Mouse (Mus musculus): ENCODE measurements around the gene Elovl3. TPM values are rescaled to one million over a fixed set of nuclear protein-coding genes. Genes with fewer than 3 reads are reported as not detected.
A peak's percentile ranks its signal among the peaks of the same experiment; 100 is the strongest.
"Not testable (repeated sequence)": the region's sequence is repeated elsewhere in the genome, so short reads cannot be mapped to it uniquely, and the experiment has no call there.

Elovl3 gene
- total RNA-seq, 1 experiment from 2014 or later: not detected

- ATAC-seq (replicated peaks; ENCODE audit: insufficient number of reproducible peaks, low FRiP score, low TSS enrichment, poor library complexity, severe bottlenecking): no peak
These were observed 414 bp upstream of the Elovl3 start for GRCm38 (mm10) chr19:46131283-46131682.

- ATAC-seq (replicated peaks; ENCODE audit: insufficient number of reproducible peaks, low FRiP score, low TSS enrichment, poor library complexity, severe bottlenecking): no peak
These were observed 880 bp downstream of the Elovl3 start for GRCm38 (mm10) chr19:46132577-46132976.

GRCm38 (mm10) chr19:46135297-46135696 lies 3.6 kb downstream of the Elovl3 start:
- ATAC-seq (replicated peaks; ENCODE audit: insufficient number of reproducible peaks, low FRiP score, low TSS enrichment, poor library complexity, severe bottlenecking): peak; percentile 77

DNA sequence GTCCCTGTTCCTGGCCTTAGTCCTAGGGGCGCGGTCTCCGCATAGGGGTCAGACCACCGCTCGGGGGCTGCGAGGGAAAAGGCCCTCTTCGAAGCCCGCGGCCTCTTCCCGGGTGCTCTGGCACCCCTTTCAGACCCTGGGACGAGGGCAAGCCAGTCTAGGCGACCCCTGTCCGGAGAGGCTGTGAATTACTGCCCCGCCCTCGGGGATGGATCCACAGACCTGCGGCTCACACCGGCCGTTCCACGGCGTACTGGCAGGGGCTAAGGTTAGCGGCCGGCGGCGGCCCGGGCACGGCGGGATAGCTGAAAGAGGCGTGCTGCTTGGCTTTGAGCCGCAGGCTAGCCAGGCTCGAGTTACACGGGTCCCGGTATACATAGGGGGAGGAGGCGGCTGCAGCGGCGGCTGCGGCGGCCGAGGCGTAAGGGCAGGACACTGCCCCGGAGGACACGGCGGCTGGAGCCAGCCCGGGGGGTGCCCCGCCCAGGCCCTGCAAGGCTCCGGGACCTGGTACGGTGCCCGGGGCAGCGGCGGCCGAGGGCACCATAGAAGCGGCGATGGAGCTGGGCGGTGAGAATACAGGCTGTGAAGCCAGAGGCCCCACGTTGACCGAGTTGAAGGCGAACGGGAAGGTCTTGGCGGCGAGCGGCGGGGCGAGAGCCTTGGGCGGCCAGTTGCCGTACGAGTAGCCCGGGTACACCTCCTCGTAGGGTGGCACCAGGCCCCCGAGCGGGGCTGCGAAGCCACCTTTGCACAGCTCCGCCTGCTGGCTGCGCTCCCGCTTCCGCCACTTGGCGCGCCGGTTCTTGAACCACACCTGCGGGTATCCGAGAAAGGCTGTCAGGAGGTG lies 4.3 kb downstream of the Elovl3 start:
- no peak for ATAC-seq (replicated peaks; ENCODE audit: insufficient number of reproducible peaks, low FRiP score, low TSS enrichment, poor library complexity, severe bottlenecking)

DNA sequence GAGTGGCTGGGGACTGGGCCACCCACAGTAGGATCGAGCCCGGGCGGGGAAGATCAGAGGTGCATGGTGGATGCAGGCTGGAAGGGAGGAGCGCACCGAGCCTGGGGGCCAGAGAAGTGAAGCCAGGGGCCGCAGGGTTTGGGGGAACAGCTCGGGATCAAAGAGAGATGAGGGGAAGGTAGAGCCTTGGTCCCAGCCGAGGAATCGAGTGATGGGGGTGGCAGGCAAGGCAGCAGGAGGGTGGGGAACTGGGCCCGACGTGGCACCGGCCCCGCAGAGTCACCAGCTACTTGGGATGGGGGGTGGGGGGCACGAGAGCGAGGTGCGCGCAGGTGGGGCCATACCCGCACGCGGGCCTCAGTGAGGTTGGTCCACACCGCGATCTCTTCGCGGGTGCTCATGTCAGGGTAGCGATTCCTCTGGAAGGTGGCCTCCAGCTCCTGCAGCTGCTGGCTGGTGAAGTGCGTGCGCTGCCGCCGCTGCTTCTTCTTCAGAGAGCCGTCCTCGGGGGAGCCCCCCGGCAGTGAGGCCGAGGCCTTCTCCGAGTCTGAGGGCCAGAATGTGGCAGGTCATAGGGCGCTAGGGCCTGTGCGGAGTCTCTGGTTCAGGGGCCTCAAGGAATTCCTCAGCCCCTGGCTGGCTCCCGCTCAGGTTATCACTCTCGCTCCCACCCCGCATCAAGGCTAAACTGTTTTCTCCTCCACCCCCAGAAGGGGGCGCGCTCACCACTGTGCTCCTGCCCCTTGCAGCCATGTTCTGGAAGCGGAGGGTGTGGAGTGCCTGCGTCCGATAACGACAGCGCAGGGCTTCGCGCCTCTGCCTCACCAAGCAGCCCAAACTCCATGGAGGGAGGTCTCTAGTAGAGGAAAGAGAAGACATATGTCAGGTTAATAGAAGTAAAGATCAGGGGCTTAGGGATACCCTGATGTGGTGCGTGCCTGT lies 5.2 kb downstream of the Elovl3 start:
- ATAC-seq (replicated peaks; ENCODE audit: insufficient number of reproducible peaks, low FRiP score, low TSS enrichment, poor library complexity, severe bottlenecking): peak; percentile 66

GRCm38 (mm10) chr19:46140324-46140723 lies 8.6 kb downstream of the Elovl3 start:
- no peak for ATAC-seq (replicated peaks; ENCODE audit: insufficient number of reproducible peaks, low FRiP score, low TSS enrichment, poor library complexity, severe bottlenecking)

GRCm38 (mm10) chr19:46141091-46141490 lies 9.4 kb downstream of the Elovl3 start:
- no peak for ATAC-seq (replicated peaks; ENCODE audit: insufficient number of reproducible peaks, low FRiP score, low TSS enrichment, poor library complexity, severe bottlenecking)

- no peak for ATAC-seq (replicated peaks; ENCODE audit: insufficient number of reproducible peaks, low FRiP score, low TSS enrichment, poor library complexity, severe bottlenecking)
These were observed 16.0 kb downstream of the Elovl3 start, which contains the start of gene Pitx3 for GRCm38 (mm10) chr19:46147511-46148371. Pitx3 (minus strand) TSS chr19:46148326.

DNA sequence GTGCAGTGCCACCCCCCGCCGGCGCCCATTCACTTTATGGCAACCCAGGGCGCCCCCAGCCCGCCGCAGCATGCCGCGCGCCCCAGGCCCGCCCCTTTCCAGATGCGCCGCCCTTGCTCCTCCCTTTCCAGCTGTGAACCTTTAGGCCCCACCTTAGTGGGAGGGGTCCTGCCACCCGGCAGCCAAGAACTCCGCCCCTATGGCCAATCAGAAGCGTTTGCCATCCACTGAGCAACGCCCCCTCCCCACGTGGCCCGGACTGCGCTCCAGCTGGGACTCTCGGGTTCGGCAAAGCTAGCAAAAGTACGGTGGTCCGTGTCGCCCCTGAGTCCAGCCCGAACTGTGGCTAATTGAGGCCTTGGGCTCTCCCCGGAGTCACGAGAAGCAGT lies 16.7 kb downstream of the Elovl3 start:
- ATAC-seq (replicated peaks; ENCODE audit: insufficient number of reproducible peaks, low FRiP score, low TSS enrichment, poor library complexity, severe bottlenecking): 0 out of 2 replicates have a peak, but pooled peaks have one; percentile 28

DNA sequence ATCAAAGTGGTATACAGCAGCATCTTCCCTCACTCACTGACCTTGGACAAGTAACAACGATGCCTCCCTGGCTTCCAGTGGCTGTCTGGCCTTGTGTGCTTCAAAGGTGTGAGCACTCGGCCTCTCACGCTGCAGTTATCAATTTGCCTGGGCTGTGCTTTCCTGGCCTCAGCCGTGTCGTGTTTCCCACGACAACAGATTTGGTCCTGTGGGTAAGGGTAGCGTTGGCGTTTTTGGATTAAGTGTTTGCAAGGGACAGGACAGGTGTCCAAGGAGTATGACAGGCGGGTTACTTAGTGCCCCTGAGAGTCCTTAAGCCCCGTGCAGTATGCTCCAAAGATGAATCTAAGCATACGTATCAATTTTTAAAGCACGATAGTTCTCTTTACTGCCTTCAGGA lies 17.4 kb downstream of the Elovl3 start:
- no peak for ATAC-seq (replicated peaks; ENCODE audit: insufficient number of reproducible peaks, low FRiP score, low TSS enrichment, poor library complexity, severe bottlenecking)

DNA sequence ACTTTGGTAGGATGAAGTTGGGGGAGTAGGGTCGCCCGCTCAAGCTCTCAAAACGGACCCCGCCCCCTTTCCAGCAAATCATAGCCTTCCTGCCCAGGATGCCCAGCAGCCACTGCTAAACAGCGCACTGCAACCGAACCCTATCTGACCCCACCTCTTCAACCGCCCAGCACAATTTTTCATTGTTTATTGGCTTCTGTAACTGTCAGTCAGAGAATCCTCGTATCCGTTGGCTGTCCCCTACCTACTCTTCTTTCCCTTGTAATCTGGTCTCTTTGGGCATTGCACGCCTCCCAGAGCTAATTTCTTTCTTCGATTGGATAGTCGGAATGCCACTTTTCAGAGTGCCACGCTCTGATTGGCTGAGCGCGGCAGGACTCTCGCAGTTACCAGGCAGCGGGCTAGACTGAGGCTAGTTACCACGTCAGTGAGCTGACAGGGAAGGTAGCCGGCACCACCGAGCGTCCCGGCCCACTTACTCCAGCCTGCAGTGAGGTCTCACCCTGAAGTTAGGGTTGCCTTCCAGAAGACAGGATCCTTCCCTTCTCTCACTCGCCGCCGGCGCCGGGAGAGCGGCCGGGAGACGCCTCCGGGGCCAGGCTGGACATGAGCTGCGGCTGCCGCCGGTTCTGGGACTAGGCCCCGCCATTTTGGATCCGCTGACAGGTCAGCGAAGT lies 20.6 kb downstream of the Elovl3 start, which contains the start of gene Gbf1:
Gene Gbf1 (plus strand): TSS at position 383 of the 677 bp plus-strand sequence.
- ATAC-seq (replicated peaks; ENCODE audit: insufficient number of reproducible peaks, low FRiP score, low TSS enrichment, poor library complexity, severe bottlenecking): peak; percentile 97

DNA sequence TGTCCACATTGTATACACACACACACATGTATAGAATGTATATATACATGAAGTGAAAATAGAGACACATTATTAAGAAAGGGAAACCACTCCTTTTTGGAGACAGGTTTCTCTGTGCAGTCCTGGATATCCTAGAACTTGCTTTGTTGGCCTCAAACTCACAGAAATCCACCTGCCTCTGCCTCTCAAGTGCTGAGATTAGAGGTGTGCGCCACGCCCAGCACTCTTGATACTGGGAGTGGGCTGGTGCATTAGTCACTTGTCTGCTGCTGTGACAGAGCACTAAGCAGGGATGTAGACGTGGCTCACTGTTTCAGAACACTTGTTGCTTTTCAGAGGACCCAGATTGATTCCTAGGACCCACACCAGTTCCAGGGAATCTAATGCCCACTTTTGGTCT lies 34.3 kb downstream of the Elovl3 start:
- no peak for ATAC-seq (replicated peaks; ENCODE audit: insufficient number of reproducible peaks, low FRiP score, low TSS enrichment, poor library complexity, severe bottlenecking)

GRCm38 (mm10) chr19:46167169-46167568 lies 35.5 kb downstream of the Elovl3 start:
- ATAC-seq (replicated peaks; ENCODE audit: insufficient number of reproducible peaks, low FRiP score, low TSS enrichment, poor library complexity, severe bottlenecking): not testable (repeated sequence)

- no peak for ATAC-seq (replicated peaks; ENCODE audit: insufficient number of reproducible peaks, low FRiP score, low TSS enrichment, poor library complexity, severe bottlenecking)
These were observed 37.7 kb downstream of the Elovl3 start for GRCm38 (mm10) chr19:46169396-46169795.

DNA sequence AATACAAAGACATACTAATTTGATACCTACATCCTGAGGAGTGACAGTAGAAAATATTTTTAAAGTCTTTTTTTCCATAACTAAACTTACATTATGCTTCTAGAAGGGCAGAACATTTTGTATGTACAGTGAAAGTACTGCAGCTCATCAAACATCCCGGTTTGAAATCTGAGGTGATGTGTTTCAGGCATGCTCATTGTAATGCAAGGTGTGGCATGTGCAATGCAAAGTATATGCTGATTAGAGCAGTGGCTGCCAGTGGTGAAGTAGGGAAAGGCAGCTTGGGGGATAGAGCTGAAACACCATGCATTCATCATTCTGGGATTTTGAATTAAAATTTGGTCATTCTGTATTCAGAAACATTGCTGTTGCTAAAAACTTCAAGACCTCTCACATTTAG lies 38.2 kb downstream of the Elovl3 start:
- no peak for ATAC-seq (replicated peaks; ENCODE audit: insufficient number of reproducible peaks, low FRiP score, low TSS enrichment, poor library complexity, severe bottlenecking)

DNA sequence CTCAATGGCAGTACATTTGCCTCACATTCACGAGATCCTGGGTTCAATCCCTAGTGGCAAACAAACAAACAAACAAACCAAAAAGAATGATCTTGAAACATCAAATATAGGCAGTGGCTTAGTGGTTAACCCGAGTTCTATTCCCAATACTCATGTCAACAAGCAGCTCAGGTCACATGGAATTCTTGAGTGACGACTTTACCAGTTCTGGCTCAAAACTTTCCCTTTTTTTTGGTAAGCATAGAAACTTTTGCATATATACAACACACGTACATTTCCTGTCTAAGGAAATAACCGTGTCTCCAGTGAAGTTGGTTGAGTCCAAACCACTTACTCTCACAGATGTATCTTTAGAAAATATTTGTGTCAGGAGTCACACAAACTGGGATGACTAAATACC lies 40.8 kb downstream of the Elovl3 start:
- ATAC-seq (replicated peaks; ENCODE audit: insufficient number of reproducible peaks, low FRiP score, low TSS enrichment, poor library complexity, severe bottlenecking): no peak

DNA sequence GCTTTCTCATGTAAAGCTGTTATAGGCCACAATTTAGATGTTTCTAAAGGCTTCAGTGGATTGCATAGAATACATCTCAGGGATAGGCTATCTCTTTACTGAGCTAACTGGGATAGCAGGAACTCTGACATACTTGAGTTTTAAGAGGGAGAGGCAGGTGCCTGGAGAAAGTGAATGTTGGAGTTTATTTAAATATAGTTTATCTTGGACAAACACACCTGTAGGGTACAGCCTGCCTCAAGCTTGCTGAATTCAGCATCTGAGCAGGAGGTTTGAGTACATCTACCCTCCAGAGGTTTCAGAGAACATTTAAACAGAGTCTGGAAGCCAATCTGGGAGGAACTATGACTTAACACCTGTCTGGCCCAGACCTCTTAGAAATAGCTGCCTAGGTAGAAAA lies 43.5 kb downstream of the Elovl3 start:
- no peak for ATAC-seq (replicated peaks; ENCODE audit: insufficient number of reproducible peaks, low FRiP score, low TSS enrichment, poor library complexity, severe bottlenecking)

GRCm38 (mm10) chr19:46177046-46177445 lies 45.3 kb downstream of the Elovl3 start:
- no peak for ATAC-seq (replicated peaks; ENCODE audit: insufficient number of reproducible peaks, low FRiP score, low TSS enrichment, poor library complexity, severe bottlenecking)

Measured in monocyte, adult 5-6 weeks (primary cell).